ENCODE assay signal across 19 mouse cellular contexts in genomic region chr3:28162346-28162745, GRCm38 (mm10).
"Had no signal": no experiment of that assay in that cellular context is flagged by ENCODE, and none has a peak within 500 bp of the region (broad histone marks: within the 10 kb centered on the region; RNA-seq: fewer than 3 reads in every experiment).

No protein-coding gene starts in this region.

- H3K9me3 ChIP-seq: liver, embryonic 13.5 days; liver, embryonic 15.5 days; lung, embryonic 15.5 days; megakaryocyte, embryonic 14.5 days; midbrain, embryonic 12.5 days; neural tube, embryonic 13.5 days; stomach, embryonic 15.5 days had no signal

- H3K4me1 ChIP-seq: liver, embryonic 13.5 days; liver, embryonic 15.5 days; lung, embryonic 15.5 days; midbrain, embryonic 12.5 days; neural tube, embryonic 13.5 days; stomach, embryonic 15.5 days had no signal

- H3K27ac ChIP-seq: liver, embryonic 13.5 days; liver, embryonic 15.5 days; lung, embryonic 15.5 days; macrophage; midbrain, embryonic 12.5 days; neural tube, embryonic 13.5 days; stomach, embryonic 15.5 days; stomach, postnatal 0 days had no signal

- DNase-seq: liver, embryonic 13.5 days; liver, postnatal 0 days; lung, adult 2 months; lung, postnatal 14 days; lung, postnatal 36 days; midbrain, embryonic 14.5 days; right cerebral cortex, postnatal 14 days; thymus, adult 2 months; thymus, postnatal 25 days; thymus, postnatal 4 days had no signal

- H3K36me3 ChIP-seq: liver, embryonic 13.5 days; liver, embryonic 15.5 days; lung, embryonic 15.5 days; midbrain, embryonic 12.5 days; neural tube, embryonic 13.5 days; stomach, embryonic 15.5 days had no signal

- H3K4me2 ChIP-seq: liver, embryonic 13.5 days; liver, embryonic 15.5 days; lung, embryonic 15.5 days; midbrain, embryonic 12.5 days; neural tube, embryonic 13.5 days; stomach, embryonic 15.5 days had no signal

- H3K27me3 ChIP-seq: liver, embryonic 13.5 days; liver, embryonic 15.5 days; lung, embryonic 15.5 days; midbrain, embryonic 12.5 days; neural tube, embryonic 13.5 days; stomach, embryonic 15.5 days had no signal

- ATAC-seq: liver, postnatal 0 days; lung, postnatal 0 days had no signal

- H3K4me3 ChIP-seq: liver, embryonic 13.5 days; liver, embryonic 15.5 days; lung, embryonic 15.5 days; megakaryocyte, embryonic 14.5 days; midbrain, embryonic 12.5 days; neural tube, embryonic 13.5 days; stomach, embryonic 15.5 days had no signal

- H3K9ac ChIP-seq: liver, embryonic 13.5 days; liver, embryonic 15.5 days; liver, postnatal 0 days; lung, embryonic 15.5 days; midbrain, embryonic 12.5 days; neural tube, embryonic 13.5 days; stomach, embryonic 15.5 days had no signal
